Mouse (Mus musculus): ENCODE results near the gene Clybl.

GRCm38 (mm10) chr14:122413542-122413928 lies 232.0 kb downstream of the Clybl start:
- TF ChIP-seq GATA1 (IDR thresholded peaks at IDR 0.05; ENCODE audit: low read length) (no peak), TAL1 (IDR thresholded peaks at IDR 0.05; ENCODE audit: low read length) (no peak)

Data from erythroblast, embryonic 14.5 days (primary cell).